Mouse (Mus musculus) lung, postnatal 0 days (tissue): ENCODE results near the gene Fam186b. TPM values are rescaled to one million over a fixed set of nuclear protein-coding genes. Genes with fewer than 3 reads are reported as not detected.

Experiments
- ATAC-seq: fragments of 200-750 bp; cut with Nextera tagmentation; 2 replicates; pipeline ENCODE4 v1.8.0; 2017; ENCODE audit warnings: moderate library complexity
- DNase-seq: peaks from one replicate; pipeline ENCODE4 v3.0.0-alpha.2; 2016; ENCODE audit warnings: low spot score
- H3K27ac ChIP-seq: fragments of 300-500 bp; sonication (generic); 2 replicates; pipeline ENCODE4 v1.5.1; 2014; ENCODE audit warnings: antibody characterized with exemption, mild to moderate bottlenecking, low read length, mixed read lengths
- H3K27me3 ChIP-seq: fragments of 300-500 bp; sonication (generic); replicated peaks from 2 replicates; pipeline ENCODE4 v1.6.1; 2014; ENCODE audit warnings: low read length, mixed read lengths; ENCODE audit not compliant: insufficient read depth
- H3K36me3 ChIP-seq: fragments of 300-500 bp; sonication (generic); 2 replicates; pipeline ENCODE4 v1.6.1; 2014; ENCODE audit warnings: low read length, mixed read lengths; ENCODE audit not compliant: insufficient read depth
- H3K4me1 ChIP-seq: fragments of 300-500 bp; sonication (generic); 2 replicates; pipeline ENCODE4 v1.6.1; 2014; ENCODE audit warnings: antibody characterized with exemption, low read depth, low read length, mixed read lengths; ENCODE audit not compliant: insufficient read depth
- H3K4me2 ChIP-seq: fragments of 300-500 bp; sonication (generic); replicated peaks from 2 replicates; pipeline ENCODE4 v1.6.1; 2014; ENCODE audit warnings: low read depth, mild to moderate bottlenecking, low read length, moderate library complexity, mixed read lengths
- H3K4me3 ChIP-seq: fragments of 300-500 bp; sonication (generic); 2 replicates; pipeline ENCODE4 v1.5.1; 2014; ENCODE audit warnings: low read depth, low read length
- H3K9ac ChIP-seq: fragments of 300-500 bp; sonication (generic); replicated peaks from 2 replicates; pipeline ENCODE4 v1.6.1; 2014; ENCODE audit warnings: low read depth, mild to moderate bottlenecking
- H3K9me3 ChIP-seq: fragments of 300-500 bp; sonication (generic); 2 replicates; pipeline ENCODE4 v1.6.1; 2016; ENCODE audit warnings: low read length, mixed read lengths
- CTCF ChIP-seq: IDR thresholded peaks from 2 replicates; pipeline ENCODE4 v1.5.1; 2016; ENCODE audit warnings: antibody characterized with exemption, mild to moderate bottlenecking
- EP300 ChIP-seq: IDR thresholded peaks from 2 replicates; pipeline ENCODE4 v1.6.1; 2016; ENCODE audit warnings: antibody characterized with exemption, mild to moderate bottlenecking, control low read depth
- WGBS: fragments of 180-500 bp; shearing (Covaris S2); extraction: QIAGEN DNeasy Blood & Tissue Kit; methylation state at CpG from one replicate; pipeline ENCODE4 v1.1.7; 2014; 5-methylcytosine and 5-hydroxymethylcytosine counted together
- polyA plus RNA-seq: library from polyadenylated mRNA; unstranded; fragments of >200 nt; fragmentation: Nextera tagmentation; extraction: Ambion mirVana; gene quantifications from 2 replicates; pipeline ENCODE4 v1.2.1, GENCODE M21; 2015

The Fam186b gene
- polyA plus RNA-seq, 1 experiment from 2014 or later: not detected

DNA sequence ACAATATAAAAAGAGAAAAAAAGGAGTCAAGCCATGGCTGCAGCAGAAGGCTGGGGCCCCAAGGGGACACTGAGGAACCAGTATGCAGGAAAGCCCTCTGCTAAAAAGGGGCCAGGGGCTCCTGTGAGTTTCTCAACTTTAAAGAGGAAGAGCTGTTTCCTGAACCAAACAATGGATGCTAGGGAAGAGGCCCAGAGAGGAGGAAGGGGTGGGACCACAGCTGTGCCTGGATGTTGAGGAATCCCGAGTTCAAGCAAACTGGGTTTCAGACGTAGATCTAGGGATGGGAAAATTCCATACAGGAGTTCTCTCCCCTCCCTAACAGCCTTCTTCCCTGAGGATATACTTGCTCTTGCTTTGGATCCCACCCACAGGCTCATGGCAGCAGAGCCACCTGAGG lies 30.7 kb upstream of the Fam186b start:
- no peaks in the 10 kb centered on the region for H3K9me3 ChIP-seq
- 29% methylated on average over 2 of the region's 2 CpGs for WGBS
- H3K4me3 ChIP-seq: no peak overlapping the region
- peaks cover 1% of the 10 kb centered on the region; the same call in 1 of the 2 replicates for H3K4me1 ChIP-seq
- peaks cover 19% of the 10 kb centered on the region; the same call in 1 of the 2 replicates for H3K36me3 ChIP-seq
- no peak overlapping the region for H3K4me2 ChIP-seq
- H3K27me3 ChIP-seq: no peaks in the 10 kb centered on the region
- H3K27ac ChIP-seq: peak overlapping the region; percentile 51; the same call in 1 of the 2 replicates
- DNase-seq: peak; percentile 54
- no peak for TF ChIP-seq CTCF
- TF ChIP-seq EP300: peak; percentile 32
- peak; percentile 74 for ATAC-seq
- H3K9ac ChIP-seq: no peak overlapping the region

DNA sequence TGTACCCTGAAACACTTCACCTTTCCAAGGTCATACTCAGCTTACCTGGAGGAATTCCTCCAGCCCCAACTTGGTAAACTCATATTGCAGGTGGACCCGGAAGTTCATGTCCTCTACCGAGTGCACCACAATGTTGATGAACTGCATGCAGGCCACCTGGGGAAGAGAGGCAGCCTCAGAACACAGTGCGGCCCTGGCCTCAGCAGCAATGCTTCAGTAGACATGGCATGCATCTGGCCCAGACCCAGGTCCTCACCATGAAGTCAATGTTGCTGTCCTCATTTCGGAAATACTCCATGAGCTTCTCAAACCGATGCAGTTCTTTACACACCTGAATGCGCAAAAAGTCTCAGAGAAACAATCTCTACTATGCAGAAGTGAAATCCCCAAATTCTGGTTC lies 29.9 kb upstream of the Fam186b start:
- no peak for ATAC-seq
- Histone ChIP-seq H3K27me3 (no peaks in the 10 kb centered on the region), H3K9ac (no peak overlapping the region), H3K27ac (no peak overlapping the region), H3K9me3 (no peaks in the 10 kb centered on the region), H3K36me3 (peaks cover 24% of the 10 kb centered on the region; the same call in 1 of the 2 replicates), H3K4me2 (no peak overlapping the region), H3K4me1 (no peaks in the 10 kb centered on the region), H3K4me3 (no peak overlapping the region)
- TF ChIP-seq CTCF (no peak), EP300 (no peak)
- WGBS: 82% methylated on average over 6 of the region's 6 CpGs
- no peak for DNase-seq

DNA sequence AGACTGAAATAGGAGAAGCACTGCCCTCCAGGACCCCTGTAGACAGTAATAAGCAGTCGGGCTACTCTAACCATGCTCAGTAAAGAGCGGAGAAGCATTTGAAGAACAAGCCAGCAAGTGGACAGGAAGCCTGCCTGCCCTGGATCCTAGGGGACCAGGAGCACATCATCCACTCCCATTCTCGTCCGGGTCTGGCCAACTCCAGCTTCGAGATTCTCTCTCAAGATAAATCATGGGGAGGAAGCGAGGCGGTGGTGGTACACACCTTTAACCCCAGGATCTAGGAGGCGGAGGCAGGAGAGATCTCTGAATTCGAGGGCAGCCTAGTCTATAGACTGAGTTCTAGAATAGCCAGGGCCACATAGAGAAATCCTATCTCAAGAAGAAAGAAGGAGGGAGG lies 28.5 kb upstream of the Fam186b start:
- ATAC-seq (no peak), DNase-seq (no peak)
- Histone ChIP-seq H3K27ac (no peak overlapping the region), H3K27me3 (no peaks in the 10 kb centered on the region), H3K9me3 (no peaks in the 10 kb centered on the region), H3K9ac (no peak overlapping the region), H3K4me2 (no peak overlapping the region), H3K4me1 (no peaks in the 10 kb centered on the region), H3K36me3 (peaks cover 31% of the 10 kb centered on the region; the same call in 1 of the 2 replicates), H3K4me3 (no peak overlapping the region)
- TF ChIP-seq CTCF: no peak
- TF ChIP-seq EP300: no peak
- 72% methylated on average over 9 of the region's 9 CpGs for WGBS

- Histone ChIP-seq H3K4me3 (no peak overlapping the region), H3K4me1 (0 out of 2 replicates have a peak, but pooled peaks cover 3% of the 10 kb centered on the region), H3K27ac (peak overlapping the region; percentile 80), H3K9me3 (no peaks in the 10 kb centered on the region), H3K4me2 (no peak overlapping the region), H3K36me3 (peaks cover 42% of the 10 kb centered on the region; the same call in 1 of the 2 replicates), H3K27me3 (no peaks in the 10 kb centered on the region), H3K9ac (no peak overlapping the region)
- 75% methylated on average over 9 of the region's 9 CpGs for WGBS
- no peak for TF ChIP-seq EP300
- TF ChIP-seq CTCF: peak; percentile 9; the same call in 1 of the 2 replicates
- ATAC-seq (no peak), DNase-seq (no peak)
Observed at GRCm38 (mm10) chr15:99320978-99321377, 25.3 kb upstream of the Fam186b start.

DNA sequence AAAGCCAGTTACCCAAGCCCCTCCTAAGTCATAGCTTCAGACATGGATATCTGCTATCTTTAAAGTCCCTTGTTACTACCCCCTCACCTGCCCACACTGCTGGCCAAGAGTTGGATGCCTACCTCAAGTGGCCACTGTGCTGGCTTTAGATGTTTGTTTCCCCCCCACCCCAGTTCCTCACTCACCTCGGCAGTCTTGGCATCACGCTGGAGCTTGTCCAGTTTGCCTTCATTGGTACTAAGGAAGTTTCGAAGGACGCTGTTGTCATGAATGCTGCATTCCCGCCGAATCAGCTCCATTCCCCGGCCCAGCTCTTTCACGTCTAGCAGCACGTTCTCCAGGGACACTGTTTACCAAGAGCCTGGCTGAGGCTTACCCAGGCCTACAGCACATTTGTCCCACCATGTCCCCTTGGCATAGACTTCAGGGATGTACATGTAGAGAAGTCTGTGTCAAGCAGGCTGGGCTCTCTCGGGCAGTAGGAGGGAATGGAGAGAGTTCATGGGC lies 24.5 kb upstream of the Fam186b start:
- Histone ChIP-seq H3K36me3 (peaks cover 41% of the 10 kb centered on the region; the same call in 1 of the 2 replicates), H3K4me2 (no peak overlapping the region), H3K4me1 (0 out of 2 replicates have a peak, but pooled peaks cover 3% of the 10 kb centered on the region), H3K27me3 (no peaks in the 10 kb centered on the region), H3K27ac (peak overlapping the region; percentile 80), H3K9ac (no peak overlapping the region; the same call in 1 of the 2 replicates), H3K4me3 (no peak overlapping the region), H3K9me3 (no peaks in the 10 kb centered on the region)
- TF ChIP-seq CTCF (no peak), EP300 (no peak)
- 40% methylated on average over 10 of the region's 10 CpGs for WGBS
- ATAC-seq (no peak), DNase-seq (peak; percentile 32)

DNA sequence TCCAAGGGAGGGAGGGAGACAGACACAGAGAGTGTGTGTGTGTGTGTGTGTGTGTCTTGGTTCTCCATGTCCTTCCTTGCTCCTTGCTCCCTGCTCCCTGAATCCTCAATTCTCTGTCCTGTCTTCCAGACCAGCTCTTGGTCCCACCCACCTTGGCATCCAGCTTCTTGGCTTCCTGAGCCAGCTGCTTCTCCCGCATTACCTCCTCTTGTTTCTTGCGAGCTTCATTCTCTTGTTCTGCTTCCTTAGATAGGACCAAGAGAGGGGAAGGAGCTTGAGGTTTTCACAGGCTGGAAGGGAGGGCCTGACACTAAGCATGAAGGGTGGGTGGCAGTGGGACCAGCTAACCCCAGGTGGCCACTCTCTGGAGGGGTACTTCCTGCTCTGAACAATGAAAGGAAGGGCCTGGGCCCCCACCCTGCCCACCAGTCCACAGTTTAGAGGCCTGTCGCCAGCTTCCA lies 23.8 kb upstream of the Fam186b start:
- Histone ChIP-seq H3K36me3 (peaks cover 33% of the 10 kb centered on the region; the same call in 1 of the 2 replicates), H3K4me2 (no peak overlapping the region), H3K4me3 (no peak overlapping the region), H3K27me3 (no peaks in the 10 kb centered on the region), H3K9ac (no peak overlapping the region), H3K27ac (peak overlapping the region; percentile 80), H3K4me1 (0 out of 2 replicates have a peak, but pooled peaks cover 3% of the 10 kb centered on the region), H3K9me3 (no peaks in the 10 kb centered on the region)
- TF ChIP-seq EP300 (no peak), CTCF (no peak)
- peak; percentile 66 for DNase-seq
- peak; percentile 76 for ATAC-seq
- WGBS: 44% methylated on average over 3 of the region's 3 CpGs
